Mouse (Mus musculus) myocyte (in vitro differentiated cells): ENCODE measurements around the gene Rnf151.

Experiments used
- CEBPB ChIP-seq: IDR thresholded peaks from 2 replicates; pipeline ENCODE4 v1.6.1; 2011; ENCODE audit warnings: mild to moderate bottlenecking, moderate library complexity; ENCODE audit not compliant: poor library complexity, insufficient read depth, severe bottlenecking
- MYOD1 ChIP-seq, 3 experiments: IDR thresholded peaks; one replicate each; pipeline ENCODE4 v1.6.1; 2011; ENCODE audit warnings: control low read depth in 2 of 3, low read depth in 2 of 3, mild to moderate bottlenecking in 2 of 3, moderate library complexity in 1 of 3; ENCODE audit not compliant: insufficient read length in 2 of 3, control insufficient read depth in 1 of 3
- POLR2A ChIP-seq: IDR thresholded peaks from one replicate; pipeline ENCODE4 v1.6.1; 2011; ENCODE audit warnings: low read depth, mild to moderate bottlenecking, control low read depth, moderate library complexity; ENCODE audit not compliant: insufficient read length
- SRF ChIP-seq: IDR thresholded peaks from one replicate; pipeline ENCODE4 v1.6.1; 2011; ENCODE audit warnings: low read depth; ENCODE audit not compliant: control insufficient read depth, insufficient read length
- TCF3 ChIP-seq: IDR thresholded peaks from one replicate; pipeline ENCODE4 v1.6.1; 2011; ENCODE audit warnings: low read depth, control low read depth; ENCODE audit not compliant: insufficient read length
- USF1 ChIP-seq: IDR thresholded peaks from one replicate; pipeline ENCODE4 v1.6.1; 2011; ENCODE audit warnings: low read depth, mild to moderate bottlenecking, control low read depth, moderate library complexity

DNA sequence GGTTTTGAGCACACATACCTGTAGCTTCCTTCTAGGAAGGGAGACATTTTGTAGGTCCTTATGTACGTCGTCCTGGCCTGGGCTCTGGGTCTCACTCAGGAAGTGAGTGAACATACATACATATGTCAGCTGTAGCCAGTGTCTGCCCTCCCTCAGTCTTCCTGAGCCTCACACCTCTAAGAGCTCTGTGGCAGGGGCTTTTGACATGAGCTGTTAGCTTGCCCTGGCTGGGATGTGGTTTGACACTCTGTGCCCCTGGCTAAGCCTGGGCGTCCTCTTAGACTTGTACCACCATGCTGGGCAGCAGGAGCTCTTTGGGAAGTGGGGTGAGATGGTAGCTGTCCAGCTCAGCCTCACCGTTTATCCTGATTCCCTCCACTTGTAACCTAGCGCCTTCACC lies 46.5 kb downstream of the Rnf151 start:
- TF ChIP-seq POLR2A (no peak), MYOD1 (IDR thresholded peaks at IDR 0.05; ENCODE audit: control insufficient read depth in 1 of 3, insufficient read length in 2 of 3, low read depth in 2 of 3) (no peak), TCF3 (no peak), CEBPB (no peak), SRF (no peak), USF1 (no peak)
